Mouse (Mus musculus) bone marrow macrophage, adult 2 months (primary cell): ENCODE results near the gene Fto. TPM values are rescaled to one million over a fixed set of nuclear protein-coding genes. Genes with fewer than 3 reads are reported as not detected.

Experiments
- H3K27ac ChIP-seq: 2 replicates; pipeline ENCODE4 v1.5.1; 2012; ENCODE audit warnings: low read depth, low read length; ENCODE audit not compliant: insufficient read depth
- H3K4me1 ChIP-seq: 2 replicates; pipeline ENCODE4 v1.6.1; 2012; ENCODE audit warnings: low read length; ENCODE audit not compliant: control insufficient read depth, insufficient read depth
- H3K4me3 ChIP-seq: 2 replicates; pipeline ENCODE4 v1.5.1; 2012; ENCODE audit warnings: mild to moderate bottlenecking, low read length, moderate library complexity; ENCODE audit not compliant: insufficient read depth
- CTCF ChIP-seq: IDR thresholded peaks from 2 replicates; pipeline ENCODE4 v1.5.1; 2012; ENCODE audit warnings: low read depth, mild to moderate bottlenecking, low read length, moderate library complexity
- POLR2A ChIP-seq: IDR thresholded peaks from 2 replicates; pipeline ENCODE4 v1.6.1; 2012; ENCODE audit warnings: mild to moderate bottlenecking, low read depth, low read length, borderline replicate concordance
- polyA plus RNA-seq: library from polyadenylated mRNA; stranded (reverse); fragments of >200 nt; gene quantifications from 2 replicates; pipeline ENCODE4 v1.2.4, GENCODE M21; 2012; ENCODE audit not compliant: missing spikeins, insufficient read depth, insufficient read length

Gene Fto
- polyA plus RNA-seq, 1 experiment: 26.4 TPM

- H3K27ac ChIP-seq: no peak overlapping the region
- H3K4me1 ChIP-seq: no peaks in the 10 kb centered on the region
- H3K4me3 ChIP-seq: no peak overlapping the region
- TF ChIP-seq POLR2A (no peak), CTCF (no peak)
Measured at GRCm38 (mm10) chr8:91632411-91632810, 319.1 kb downstream of the Fto start.

GRCm38 (mm10) chr8:91635406-91635805, 322.1 kb downstream of the Fto start:
- Histone ChIP-seq H3K27ac (no peak overlapping the region), H3K4me3 (no peak overlapping the region), H3K4me1 (no peaks in the 10 kb centered on the region)
- TF ChIP-seq CTCF (no peak), POLR2A (no peak)

- no peak for TF ChIP-seq CTCF
- no peak for TF ChIP-seq POLR2A
- Histone ChIP-seq H3K4me3 (no peak overlapping the region), H3K4me1 (no peaks in the 10 kb centered on the region), H3K27ac (no peak overlapping the region)
Measured at GRCm38 (mm10) chr8:91636887-91637286, 323.6 kb downstream of the Fto start.

GRCm38 (mm10) chr8:91637684-91638083, 324.4 kb downstream of the Fto start:
- no peak for TF ChIP-seq POLR2A
- TF ChIP-seq CTCF: no peak
- Histone ChIP-seq H3K4me1 (no peaks in the 10 kb centered on the region), H3K27ac (no peak overlapping the region), H3K4me3 (no peak overlapping the region)

- Histone ChIP-seq H3K4me1 (no peaks in the 10 kb centered on the region), H3K27ac (no peak overlapping the region), H3K4me3 (no peak overlapping the region)
- TF ChIP-seq POLR2A: no peak
- no peak for TF ChIP-seq CTCF
Measured at GRCm38 (mm10) chr8:91638256-91638655, 324.9 kb downstream of the Fto start.

- H3K27ac ChIP-seq: no peak overlapping the region
- no peak for TF ChIP-seq POLR2A
- no peak for TF ChIP-seq CTCF
- H3K4me1 ChIP-seq: no peaks in the 10 kb centered on the region
- no peak overlapping the region for H3K4me3 ChIP-seq
Measured at GRCm38 (mm10) chr8:91640471-91640870, 327.1 kb downstream of the Fto start.

GRCm38 (mm10) chr8:91645484-91645883, 332.2 kb downstream of the Fto start:
- Histone ChIP-seq H3K27ac (no peak overlapping the region), H3K4me1 (no peaks in the 10 kb centered on the region), H3K4me3 (no peak overlapping the region)
- TF ChIP-seq CTCF (no peak), POLR2A (no peak)

- no peaks in the 10 kb centered on the region for H3K4me1 ChIP-seq
Measured at GRCm38 (mm10) chr8:91647959-91648358, 334.6 kb downstream of the Fto start.

GRCm38 (mm10) chr8:91648776-91649175, 335.5 kb downstream of the Fto start:
- Histone ChIP-seq H3K27ac (no peak overlapping the region), H3K4me3 (no peak overlapping the region), H3K4me1 (no peaks in the 10 kb centered on the region)
- TF ChIP-seq POLR2A: no peak
- no peak for TF ChIP-seq CTCF

More at GRCm38 (mm10) chr8:91647959-91648358, 334.6 kb downstream of the Fto start:
- no peak overlapping the region for H3K4me3 ChIP-seq
- TF ChIP-seq POLR2A: no peak
- TF ChIP-seq CTCF: no peak
- H3K27ac ChIP-seq: no peak overlapping the region

GRCm38 (mm10) chr8:91653561-91653960, 340.2 kb downstream of the Fto start:
- H3K4me3 ChIP-seq: no peak overlapping the region
- TF ChIP-seq CTCF (no peak), POLR2A (no peak)
- H3K27ac ChIP-seq: no peak overlapping the region
- H3K4me1 ChIP-seq: no peaks in the 10 kb centered on the region

GRCm38 (mm10) chr8:91657381-91657780, 344.1 kb downstream of the Fto start:
- Histone ChIP-seq H3K27ac (no peak overlapping the region), H3K4me1 (no peaks in the 10 kb centered on the region), H3K4me3 (no peak overlapping the region)
- TF ChIP-seq POLR2A (no peak), CTCF (no peak)
